Mouse (Mus musculus): ENCODE measurements at regions not wholly inside any gene's neighbourhood (a gene's known extent, or its start where the extent isn't known, plus 50 kb on each side); places are given as distances from the start of the nearest gene placed in this dataset.

DNA sequence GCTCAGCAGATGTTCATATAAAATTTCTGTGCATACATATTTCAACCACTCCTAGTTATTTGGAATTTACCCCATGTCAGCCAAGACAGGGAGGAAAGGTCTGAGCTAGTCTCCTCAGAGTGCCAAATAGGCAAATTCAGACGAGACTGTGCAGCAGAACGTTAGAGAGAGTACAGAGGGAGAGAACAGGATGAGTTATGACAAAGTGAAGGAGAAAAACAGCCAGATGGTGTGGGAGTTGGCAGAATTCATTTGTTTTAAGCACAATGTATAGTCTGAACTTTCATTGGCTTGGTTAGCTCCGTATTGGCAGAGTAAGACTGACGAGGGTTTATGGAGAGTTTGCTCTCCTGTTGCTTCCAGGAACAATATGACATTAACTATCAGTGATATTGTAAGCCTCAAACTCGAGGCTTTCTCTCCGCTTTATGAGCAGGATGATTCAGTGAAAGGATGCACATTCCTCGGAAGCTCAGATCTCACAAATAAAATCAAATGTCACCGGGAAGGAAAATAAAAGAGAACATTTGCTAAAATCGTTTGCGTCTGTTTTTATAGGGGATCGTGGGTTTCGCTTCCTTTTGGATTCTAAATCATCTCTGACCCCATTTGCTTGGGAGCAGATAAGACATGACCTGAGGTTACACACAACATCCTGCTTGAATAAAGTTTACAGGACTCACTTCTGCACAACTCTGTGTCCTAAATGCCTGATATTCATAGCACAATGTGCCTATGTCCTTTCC is 435.8 kb upstream of the Dph6 start:
- in situ Hi-C loops (cut with MboI; ENCODE audit: low sequenced_read_pairs), result no loop called here

DNA sequence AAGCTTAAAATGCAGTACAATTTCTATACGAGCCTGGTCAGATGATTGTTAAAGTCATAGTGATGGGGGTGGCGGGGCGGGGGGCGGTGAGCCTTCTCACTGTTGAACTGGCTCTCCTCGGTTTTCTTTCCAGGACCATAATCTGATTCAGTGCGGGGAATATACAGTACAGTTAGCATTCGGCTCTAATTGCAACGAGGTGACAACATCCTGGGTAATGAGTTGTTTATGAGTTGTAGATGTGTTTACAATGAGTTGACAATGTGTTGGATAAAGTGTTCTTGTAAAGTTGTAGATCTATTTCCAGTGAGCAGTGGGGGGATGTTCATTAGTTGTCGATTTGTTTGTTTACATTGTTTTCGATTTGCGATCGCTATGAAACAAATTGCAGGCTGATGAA is 440.6 kb upstream of the Dph6 start:
- in situ Hi-C loops (cut with MboI; ENCODE audit: low sequenced_read_pairs), result no loop called here

DNA sequence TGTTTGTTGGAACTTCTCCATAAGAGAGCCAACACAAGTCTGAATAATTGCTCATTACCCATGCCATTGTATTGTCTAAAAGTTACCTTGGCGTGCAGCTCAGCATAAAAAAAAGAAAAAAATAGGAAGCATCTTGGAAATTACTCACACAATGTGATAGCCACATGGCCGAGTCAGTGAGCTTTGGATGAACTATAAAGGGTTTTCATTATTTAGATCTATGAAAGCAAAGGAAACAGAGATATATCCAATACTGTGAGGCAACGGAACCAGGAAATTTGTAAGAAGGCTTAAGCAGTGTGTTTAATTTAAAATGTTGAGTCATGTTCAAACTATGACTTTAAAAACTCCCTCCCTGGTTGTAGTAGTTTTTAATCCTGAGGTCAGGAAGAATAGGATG is 446.7 kb upstream of the Dph6 start:
- in situ Hi-C loops (cut with MboI; ENCODE audit: low sequenced_read_pairs), result no loop called here

DNA sequence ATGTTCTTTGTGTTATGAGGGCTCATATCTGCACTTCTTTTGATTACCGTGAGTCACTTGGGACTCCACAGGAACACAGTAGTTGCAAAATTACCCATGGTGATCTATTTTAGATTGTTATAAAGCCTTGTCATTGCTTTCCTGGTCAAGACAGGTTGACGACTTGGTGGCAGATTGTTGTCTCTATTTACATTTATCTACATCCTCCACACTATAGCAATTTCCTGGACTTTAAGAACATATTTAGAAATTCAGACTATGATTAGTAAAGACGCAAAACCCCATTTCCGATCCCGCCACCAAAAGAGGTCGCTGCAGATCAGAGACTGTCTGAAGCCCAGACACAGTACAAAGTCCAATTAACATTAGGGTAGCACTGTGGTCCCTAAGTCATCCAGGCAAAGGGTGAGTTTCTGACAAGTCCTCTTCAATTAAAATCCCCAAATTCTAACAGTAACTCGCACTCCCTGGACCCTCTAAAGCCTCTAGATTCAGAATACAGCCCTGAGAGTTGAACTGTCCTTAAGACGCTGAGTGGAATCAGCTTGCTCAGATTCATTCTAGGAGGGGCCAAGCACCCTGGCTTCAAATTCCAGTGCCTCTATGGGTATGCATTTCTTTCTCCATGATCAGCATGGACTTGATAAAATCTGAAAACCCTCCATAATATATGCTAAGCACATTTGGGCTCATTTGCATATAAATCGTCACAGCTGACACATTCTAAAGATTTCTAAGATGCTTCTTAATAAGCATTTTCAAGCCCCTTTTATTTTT is 461.9 kb upstream of the BC052040 start:
- in situ Hi-C loops (cut with MboI; ENCODE audit: low sequenced_read_pairs), result no loop called here

DNA sequence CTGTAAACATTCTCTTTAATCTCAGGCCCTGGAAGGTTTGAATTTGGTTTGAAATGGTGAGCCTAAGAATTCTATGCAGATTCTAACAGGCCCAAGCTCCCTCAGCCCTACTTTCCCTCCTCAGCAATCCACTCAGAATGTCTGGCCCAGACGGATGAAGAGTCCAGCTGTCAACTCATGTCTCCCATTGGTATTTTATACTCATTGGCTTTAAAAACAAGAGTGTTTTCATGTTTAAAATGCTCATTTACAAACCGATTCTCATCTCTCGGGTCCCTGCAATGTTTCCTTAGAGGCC is 461.4 kb upstream of the BC052040 start:
- in situ Hi-C loops (cut with MboI; ENCODE audit: low sequenced_read_pairs), result no loop called here

DNA sequence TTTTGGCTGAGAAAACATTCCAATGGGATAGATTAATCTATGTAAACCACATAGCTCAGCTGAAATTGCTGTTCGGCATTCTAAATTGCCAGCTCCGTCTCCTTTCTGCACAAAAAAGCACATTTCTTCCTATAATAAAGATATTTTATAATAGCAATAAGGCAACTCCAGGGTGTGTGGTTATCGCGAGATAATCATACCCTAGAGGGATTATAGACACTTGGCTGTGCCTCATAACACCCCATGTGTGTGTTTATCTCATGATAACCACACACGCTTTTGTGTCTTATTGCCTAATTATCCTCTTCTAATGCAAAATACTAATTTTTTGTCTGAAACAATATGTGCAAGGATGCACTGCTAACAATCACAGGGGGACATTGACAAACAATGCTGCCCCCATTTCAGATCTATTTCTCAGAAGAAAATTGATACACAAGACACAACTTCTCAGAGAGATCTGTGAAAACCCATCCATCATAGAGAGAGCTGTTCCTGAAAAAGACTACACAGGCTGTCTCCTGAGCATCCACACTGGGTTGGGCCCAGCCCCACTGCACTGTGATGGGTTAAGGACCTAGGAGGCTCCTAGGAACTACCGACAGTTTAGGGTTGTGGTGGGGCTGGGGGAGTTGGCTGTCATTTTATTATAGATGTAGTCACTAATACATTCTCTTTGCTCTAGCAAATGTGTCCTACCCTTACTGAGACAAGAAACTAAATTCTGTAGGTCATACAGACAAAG is 454.7 kb upstream of the BC052040 start:
- in situ Hi-C loops (cut with MboI; ENCODE audit: low sequenced_read_pairs), result no loop called here

DNA sequence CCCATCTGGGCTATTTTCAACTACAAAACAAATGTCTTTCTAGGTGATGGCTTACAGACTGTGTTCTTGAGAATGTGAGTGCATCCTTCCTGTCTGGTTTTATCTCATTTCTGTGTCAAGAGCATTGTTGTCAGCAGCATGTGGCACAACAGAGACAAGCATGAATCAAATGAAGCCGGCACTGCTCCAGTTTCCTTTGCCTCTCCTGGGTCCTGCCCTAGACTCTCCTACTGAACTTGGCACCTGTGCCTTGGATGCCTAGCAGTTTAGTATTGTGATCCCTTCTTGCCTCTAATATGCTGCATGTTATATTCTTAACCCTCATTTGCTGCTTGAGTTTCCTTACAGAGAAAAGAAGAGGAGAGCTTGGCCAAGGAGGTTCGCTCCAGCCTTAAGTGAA is 449.8 kb upstream of the BC052040 start:
- in situ Hi-C loops (cut with MboI; ENCODE audit: low sequenced_read_pairs), result no loop called here

DNA sequence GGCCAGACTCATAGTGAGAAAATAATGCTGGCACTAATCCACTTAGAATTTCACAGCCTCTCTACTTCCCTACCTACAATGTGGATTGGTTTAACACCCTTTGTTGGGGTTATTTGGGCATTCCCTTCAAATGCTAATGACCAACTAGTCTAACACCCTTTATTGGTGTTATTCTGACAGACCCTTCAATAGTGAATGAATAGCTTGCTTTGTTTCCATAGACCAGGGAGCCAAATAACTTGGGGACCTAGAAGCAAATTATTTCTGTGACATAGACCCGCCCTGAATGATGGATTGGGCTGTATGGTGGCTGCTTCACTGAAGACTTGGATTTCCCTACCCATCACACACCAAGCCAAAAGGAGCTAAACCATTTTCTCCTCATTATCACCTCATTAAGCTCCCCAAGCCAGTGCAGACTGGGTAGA is 449.3 kb upstream of the BC052040 start:
- in situ Hi-C loops (cut with MboI; ENCODE audit: low sequenced_read_pairs), result no loop called here

DNA sequence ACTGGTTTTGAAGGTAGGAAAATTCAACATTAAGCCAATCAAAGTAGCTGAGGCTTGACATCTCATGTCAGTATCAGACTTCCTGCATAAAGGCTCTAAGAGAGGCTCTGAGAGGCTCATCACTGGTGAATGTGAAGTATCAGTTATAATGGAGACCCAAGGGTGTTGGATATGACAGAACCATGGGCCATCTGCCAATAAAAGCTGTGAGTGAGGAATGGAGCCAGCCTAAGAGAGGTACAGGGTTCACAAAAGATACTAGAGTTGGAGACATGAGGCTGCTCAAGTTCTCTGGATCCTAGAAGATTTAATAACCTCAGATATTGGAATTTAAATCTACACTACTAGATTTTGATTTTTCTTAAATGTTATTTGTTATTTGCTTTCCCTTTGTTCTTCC is 440.1 kb upstream of the BC052040 start:
- in situ Hi-C loops (cut with MboI; ENCODE audit: low sequenced_read_pairs), result no loop called here

DNA sequence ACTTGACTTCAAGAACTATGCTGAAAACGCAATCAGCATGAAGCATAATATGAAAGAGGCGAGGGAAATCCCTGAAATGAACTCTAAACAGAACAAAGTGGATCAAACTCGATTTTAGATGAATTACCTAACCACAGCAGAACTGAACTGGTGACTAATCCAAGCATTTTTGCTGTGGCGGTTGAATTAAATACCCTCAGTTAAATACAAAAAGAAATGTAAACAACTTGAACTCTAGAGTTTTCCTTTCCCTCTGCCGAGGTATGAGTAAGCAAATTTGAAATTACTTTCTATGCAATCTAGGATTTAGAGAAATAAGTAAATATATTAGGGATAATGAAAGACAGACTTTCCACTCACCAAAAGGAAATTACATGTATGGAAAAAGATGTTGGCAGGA is 409.4 kb upstream of the BC052040 start:
- in situ Hi-C loops (cut with MboI; ENCODE audit: low sequenced_read_pairs), result no loop called here

DNA sequence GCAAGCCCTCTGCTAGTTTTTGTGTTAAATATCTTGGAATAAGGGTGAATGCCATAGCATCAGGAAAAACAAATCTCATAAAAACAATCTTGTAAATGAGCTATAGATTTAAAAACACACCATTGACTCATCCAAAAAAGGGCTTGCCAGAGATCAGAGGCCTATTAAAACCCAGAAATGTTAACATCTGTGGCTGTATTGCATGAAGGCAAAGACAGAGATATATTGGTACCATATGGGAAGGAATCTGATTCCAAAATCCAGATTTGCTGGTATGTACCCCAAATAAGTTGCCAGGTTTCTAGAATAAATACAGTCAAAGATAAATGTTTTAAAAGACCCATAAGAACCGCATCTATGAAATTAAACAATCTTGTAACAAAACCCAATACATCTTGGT is 404.4 kb upstream of the BC052040 start:
- in situ Hi-C loops (cut with MboI; ENCODE audit: low sequenced_read_pairs), result no loop called here

DNA sequence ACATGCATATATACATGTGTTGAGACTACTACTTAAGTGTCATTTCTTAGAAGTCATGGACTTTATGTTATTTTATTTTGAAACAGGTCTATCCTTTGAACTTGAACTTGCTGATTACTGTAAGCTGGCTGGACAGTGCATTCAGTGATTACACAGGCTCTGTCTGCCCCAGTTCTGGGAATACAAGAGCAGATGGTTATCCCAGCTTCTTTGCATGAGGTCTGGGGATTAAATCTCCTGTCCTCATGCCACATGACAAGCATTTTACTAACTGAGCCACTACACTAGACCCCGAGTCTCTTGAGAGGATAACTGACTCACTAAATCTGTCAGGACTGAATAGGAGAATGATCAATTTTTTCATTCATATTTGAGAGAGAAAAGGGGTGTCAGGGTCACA is 403.6 kb upstream of the BC052040 start:
- in situ Hi-C loops (cut with MboI; ENCODE audit: low sequenced_read_pairs), result no loop called here

DNA sequence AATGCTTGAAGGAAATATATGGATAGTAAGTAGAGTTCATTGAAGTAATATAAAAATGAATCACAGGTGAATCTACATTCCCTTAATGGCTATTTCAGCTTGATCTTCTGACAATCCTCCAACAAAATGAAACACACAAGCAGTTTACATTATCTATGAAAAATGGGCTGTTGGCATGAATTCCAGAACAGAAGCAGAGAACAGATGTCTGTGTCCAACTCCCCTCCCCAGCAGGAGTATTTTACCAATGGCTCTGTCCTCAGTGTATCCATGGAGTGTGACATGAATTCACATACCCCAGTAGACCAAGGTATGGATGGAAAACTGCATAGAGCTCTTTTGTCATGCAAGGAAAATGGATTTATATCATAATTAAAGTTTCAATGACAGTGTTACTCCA is 370.3 kb upstream of the BC052040 start:
- in situ Hi-C loops (cut with MboI; ENCODE audit: low sequenced_read_pairs), result no loop called here

DNA sequence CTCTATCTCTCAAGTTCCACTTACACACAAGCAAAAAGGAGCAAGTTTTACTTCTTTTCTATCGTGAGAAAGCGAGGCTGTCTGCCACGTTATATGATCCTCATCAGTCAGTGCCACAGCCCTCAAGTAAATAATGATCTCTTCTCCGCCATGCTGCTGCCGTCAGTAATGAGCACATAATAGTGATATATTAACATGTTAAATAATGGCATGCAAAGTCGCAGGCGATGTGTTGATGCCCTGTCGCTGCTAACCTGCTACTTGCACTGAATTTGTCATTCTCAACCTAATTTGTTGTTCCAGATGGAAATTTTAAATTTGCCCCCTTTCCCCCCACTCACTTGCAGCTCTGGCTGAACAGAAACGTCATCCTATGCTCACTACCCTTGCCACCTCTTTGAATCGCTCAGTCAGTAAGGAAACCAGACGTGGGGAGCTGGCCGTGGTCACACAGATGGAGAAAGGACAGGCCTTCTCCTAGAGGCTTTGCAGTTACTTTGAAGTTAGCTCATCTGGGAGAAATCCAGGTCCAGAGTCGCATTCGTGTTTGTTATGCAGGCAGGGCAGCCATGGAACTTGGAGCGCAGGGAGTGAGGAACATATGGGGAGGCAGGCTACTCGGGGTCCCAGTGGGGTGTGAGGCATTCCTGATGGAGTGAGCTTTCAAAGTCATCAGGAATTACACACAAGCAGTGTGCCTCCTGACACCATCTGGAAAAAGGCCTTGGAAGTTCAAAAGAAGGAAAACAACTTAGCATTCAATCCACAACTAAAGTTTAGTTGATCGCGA is 368.1 kb upstream of the BC052040 start:
- in situ Hi-C loops (cut with MboI; ENCODE audit: low sequenced_read_pairs), result no loop called here

DNA sequence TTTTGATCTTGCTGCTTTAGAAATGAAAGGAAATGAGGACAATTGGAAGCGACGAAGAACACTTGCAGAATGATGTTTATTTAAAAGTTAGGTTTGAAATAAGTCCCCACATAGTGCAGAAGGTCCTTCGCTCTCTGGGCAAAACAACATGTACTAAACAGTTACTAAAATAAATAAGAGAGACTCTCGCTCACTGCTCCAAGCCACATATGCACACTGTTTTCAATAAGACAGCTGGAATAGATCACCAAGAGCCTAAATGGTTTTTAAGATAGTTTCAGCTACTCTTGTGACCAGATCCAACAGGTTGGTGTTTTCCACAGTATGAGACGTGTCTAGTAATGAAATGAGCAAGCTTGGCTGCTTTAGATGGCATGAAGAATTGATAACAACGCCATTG is 367.2 kb upstream of the BC052040 start:
- in situ Hi-C loops (cut with MboI; ENCODE audit: low sequenced_read_pairs), result no loop called here

DNA sequence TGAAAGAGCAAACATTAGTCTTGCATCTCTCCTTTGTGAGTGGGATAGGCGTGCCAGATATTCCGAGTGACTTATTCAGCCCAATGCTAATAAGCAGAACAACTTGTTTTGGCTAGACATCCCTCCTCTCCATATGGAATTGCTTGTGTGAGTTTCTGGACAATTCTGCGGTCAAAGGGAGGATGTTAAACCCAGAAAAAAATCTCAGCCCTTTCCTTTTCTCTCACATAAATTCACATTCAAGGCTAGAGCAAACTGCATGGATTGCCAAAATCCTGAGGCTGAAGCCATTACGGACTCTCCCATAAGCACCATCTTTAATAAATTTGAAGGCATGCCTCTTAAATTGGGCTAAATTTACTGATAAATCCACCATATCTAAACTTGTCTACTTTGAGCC is 351.5 kb upstream of the BC052040 start:
- in situ Hi-C loops (cut with MboI; ENCODE audit: low sequenced_read_pairs), result no loop called here

DNA sequence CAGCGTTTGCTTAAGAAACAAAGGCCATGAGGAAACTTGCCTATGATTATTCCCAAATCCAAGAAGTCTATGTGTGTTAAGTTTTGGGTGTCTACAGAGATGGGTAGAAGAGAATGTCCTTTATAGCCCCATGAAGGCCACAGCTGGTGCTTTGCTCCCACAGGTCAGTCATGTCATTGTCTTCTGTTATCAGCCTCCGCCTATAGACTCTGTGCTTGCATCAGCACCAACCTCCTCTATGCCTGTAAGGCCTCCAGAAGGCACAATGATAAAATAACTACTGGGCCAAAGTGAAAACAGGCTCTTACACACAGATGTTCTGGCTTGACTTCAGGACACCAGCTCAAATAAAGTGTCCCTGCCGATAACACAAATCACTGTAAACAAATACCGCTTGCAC is 333.8 kb upstream of the BC052040 start:
- in situ Hi-C loops (cut with MboI; ENCODE audit: low sequenced_read_pairs), result no loop called here

DNA sequence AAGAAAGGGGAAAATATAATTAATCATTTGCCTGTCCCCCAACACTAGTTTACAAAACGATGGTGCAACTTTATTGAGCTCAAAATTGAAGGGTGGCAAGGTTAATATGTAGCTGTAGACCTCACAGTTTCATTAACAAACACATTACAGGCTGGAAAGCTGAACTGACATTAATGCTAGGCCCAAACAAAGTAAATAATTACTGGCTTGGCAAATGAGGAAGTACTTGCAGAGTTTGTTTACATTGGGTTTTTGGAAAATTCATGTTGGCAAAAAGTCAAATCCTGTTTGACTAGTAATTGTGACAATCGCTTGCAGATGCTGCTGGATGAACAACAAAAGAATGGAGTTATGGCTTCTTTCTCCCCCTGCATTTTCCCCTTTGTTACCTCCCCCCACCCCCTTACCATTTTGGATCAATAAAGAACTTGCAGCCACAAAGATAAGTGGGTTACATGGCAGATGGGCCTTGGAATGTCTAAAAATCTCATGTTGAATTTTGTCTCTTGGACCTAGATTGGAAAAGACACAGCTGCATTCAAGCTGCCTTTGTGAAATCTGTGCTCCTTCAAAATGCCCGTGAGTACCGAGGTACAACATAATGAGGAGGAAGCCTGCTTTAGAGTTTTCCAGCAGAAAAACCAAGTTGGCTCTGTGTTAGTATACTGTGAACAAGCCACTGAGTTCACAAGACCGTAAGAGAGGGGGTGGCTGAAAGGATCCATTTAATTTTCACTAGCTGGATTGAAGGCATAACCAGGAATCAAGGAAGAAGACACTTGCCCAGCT is 331.3 kb upstream of the BC052040 start:
- in situ Hi-C loops (cut with MboI; ENCODE audit: low sequenced_read_pairs), result no loop called here

DNA sequence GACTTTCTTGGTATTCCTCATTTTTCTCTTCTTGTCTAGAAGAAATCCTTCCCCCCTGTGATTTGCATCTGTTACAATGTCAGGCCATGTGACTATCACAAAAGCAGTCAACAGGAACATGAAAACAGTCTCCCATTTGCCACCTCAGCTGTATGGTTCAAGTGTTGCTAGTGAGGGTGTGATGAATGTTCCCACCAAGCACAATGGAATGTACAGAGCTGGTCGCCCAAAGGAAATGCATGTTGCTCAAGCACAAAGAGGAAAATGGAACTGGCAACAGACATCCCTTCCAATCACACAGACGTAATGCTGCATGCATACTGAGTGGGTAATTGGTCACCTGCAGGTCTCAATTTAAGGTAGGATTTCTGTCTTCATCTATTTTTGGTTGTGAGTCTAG is 324.1 kb upstream of the BC052040 start:
- in situ Hi-C loops (cut with MboI; ENCODE audit: low sequenced_read_pairs), result no loop called here

DNA sequence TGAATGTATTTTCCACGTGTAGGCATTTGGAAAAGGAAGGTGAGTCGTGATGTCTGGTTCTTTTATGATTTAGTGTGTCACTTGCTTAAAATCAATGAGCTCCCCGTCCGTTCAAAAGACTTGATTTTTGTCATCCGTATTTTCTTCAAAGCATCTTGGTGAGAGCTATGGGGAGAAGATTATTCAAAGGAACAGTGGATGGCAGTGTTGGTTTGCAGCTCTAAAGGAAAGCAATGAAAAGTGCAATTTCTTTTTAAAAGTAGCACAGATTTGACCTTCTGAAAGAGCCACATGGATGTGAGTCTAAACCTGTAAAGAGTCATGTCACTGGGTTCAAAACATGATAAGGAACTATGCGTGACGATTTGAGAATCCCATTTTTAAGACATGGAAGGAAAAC is 313.3 kb upstream of the BC052040 start:
- in situ Hi-C loops (cut with MboI; ENCODE audit: low sequenced_read_pairs), result no loop called here

DNA sequence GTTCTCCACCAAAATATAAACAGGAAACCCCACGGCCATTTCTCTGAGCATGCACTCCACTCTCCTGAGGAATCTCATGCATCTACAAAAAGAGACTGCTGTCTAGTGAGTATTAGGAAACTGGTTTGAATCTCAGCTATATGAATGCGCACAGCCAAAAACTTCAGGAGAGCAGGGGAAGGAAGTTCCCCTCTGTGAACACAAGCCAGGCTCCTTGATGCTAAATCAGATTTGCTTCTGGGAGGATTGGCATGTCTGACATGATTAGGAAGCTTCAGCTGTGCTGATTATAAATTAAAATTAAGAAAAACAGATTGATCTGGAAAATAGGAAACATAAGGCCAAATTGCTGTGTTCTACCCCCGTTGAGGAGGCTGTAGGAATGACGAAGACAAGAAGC is 304.1 kb upstream of the BC052040 start:
- in situ Hi-C loops (cut with MboI; ENCODE audit: low sequenced_read_pairs), result no loop called here
